ENCODE assay signal across 29 mouse cellular contexts in the genomic region with DNA sequence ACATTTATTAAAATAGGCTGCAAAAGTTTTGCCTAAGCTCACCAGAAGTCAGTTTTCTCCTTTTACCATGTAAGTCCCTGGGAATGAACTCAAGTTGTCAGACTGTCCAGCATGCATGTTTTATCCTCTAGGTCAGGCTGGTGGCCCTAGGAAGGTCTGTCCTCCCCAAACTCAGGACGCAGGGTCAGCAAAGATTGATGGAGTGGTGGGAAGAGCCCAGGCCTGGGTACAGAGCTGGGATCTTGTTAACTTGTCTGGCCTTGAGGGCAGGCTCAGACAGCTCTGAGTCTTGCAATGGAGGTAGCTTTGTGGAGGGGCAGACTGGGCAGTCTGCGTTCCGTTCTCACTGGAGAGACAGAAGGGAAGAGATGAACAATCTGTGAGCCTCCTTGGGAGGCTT. TPM values are rescaled to one million over a fixed set of nuclear protein-coding genes. Genes with fewer than 3 reads are reported as not detected.
"Had no signal": no experiment of that assay in that cellular context is flagged by ENCODE, and none has a peak within 500 bp of the region (broad histone marks: within the 10 kb centered on the region; RNA-seq: fewer than 3 reads in every experiment).

No protein-coding gene starts in this region.

- H3K27ac ChIP-seq: embryonic facial prominence, embryonic 10.5 days; embryonic facial prominence, embryonic 12.5 days; embryonic facial prominence, embryonic 13.5 days; embryonic facial prominence, embryonic 15.5 days; forebrain, embryonic 10.5 days; forebrain, embryonic 12.5 days; forebrain, embryonic 13.5 days; forebrain, embryonic 15.5 days; gastrocnemius, adult 2 months had no signal

- H3K27me3 ChIP-seq: embryonic facial prominence, embryonic 12.5 days; embryonic facial prominence, embryonic 13.5 days; embryonic facial prominence, embryonic 15.5 days; forebrain, embryonic 12.5 days; forebrain, embryonic 13.5 days; forebrain, embryonic 15.5 days had no signal

- H3K9me3 ChIP-seq: embryonic facial prominence, embryonic 10.5 days; embryonic facial prominence, embryonic 12.5 days; embryonic facial prominence, embryonic 15.5 days; forebrain, embryonic 10.5 days; forebrain, embryonic 12.5 days; forebrain, embryonic 13.5 days; forebrain, embryonic 15.5 days had no signal

- H3K4me1 ChIP-seq: forebrain, embryonic 15.5 days had no signal

- H3K4me3 ChIP-seq: embryonic facial prominence, embryonic 10.5 days; embryonic facial prominence, embryonic 12.5 days; embryonic facial prominence, embryonic 13.5 days; embryonic facial prominence, embryonic 15.5 days; erythroblast, embryonic 14.5 days; forebrain, embryonic 10.5 days; forebrain, embryonic 12.5 days; forebrain, embryonic 13.5 days; forebrain, embryonic 15.5 days; gastrocnemius, adult 2 months had no signal

- DNase-seq: cerebellum, adult 18-20 months; cerebellum, adult 2 months; cerebellum, adult 8-10 months; cerebellum, adult 9-10 months; cerebellum, adult 9-11 months; cerebellum, postnatal 10 days; cerebellum, postnatal 14 days; cerebellum, postnatal 25 days; cerebellum, postnatal 36 days; embryo, embryonic 11 days; forebrain, postnatal 0 days; gastrocnemius, adult 2 months; gastrocnemius, postnatal 10 days; gastrocnemius, postnatal 14 days; gastrocnemius, postnatal 25 days; gastrocnemius, postnatal 36 days; heart, adult 18-20 months had no signal

- H3K36me3 ChIP-seq: embryonic facial prominence, embryonic 10.5 days; embryonic facial prominence, embryonic 12.5 days; embryonic facial prominence, embryonic 13.5 days; embryonic facial prominence, embryonic 15.5 days; forebrain, embryonic 10.5 days; forebrain, embryonic 12.5 days; forebrain, embryonic 15.5 days had no signal

RNA-seq across cellular contexts. Expression of a gene that starts 25.0 kb away (rescaled TPM):
- total RNA-seq: common myeloid progenitor, adult 5-6 weeks; gastrocnemius, adult 2 months; gastrocnemius, postnatal 10 days; gastrocnemius, postnatal 25 days; gastrocnemius, postnatal 36 days; granulocyte monocyte progenitor cell, adult 5-6 weeks had no signal
- polyA plus RNA-seq: erythroblast, embryonic 14.5 days; forebrain, embryonic 10.5 days; forebrain, embryonic 11.5 days had no signal
